Comparison of ENCODE assay signal across 44 mouse cellular contexts in the genomic region with DNA sequence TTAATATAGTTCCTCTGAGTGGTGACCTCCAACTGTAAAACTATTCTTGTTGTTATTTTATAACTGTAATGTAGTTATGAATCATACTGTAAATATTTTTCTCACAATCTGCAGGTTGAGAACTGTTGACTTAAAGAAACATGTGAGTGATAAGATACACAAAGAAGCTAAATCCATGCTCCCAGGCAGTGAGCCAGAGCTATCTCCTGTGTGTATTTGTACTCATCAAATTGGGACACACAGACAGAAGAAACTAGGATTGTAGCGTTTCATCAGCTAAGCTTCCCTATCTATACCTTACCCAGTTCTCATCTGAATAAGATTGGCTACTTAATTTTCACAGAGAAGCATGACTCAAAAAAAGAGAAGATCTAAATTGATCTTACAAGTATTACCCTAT. TPM values are rescaled to one million over a fixed set of nuclear protein-coding genes. Genes with fewer than 3 reads are reported as not detected.
"Had no signal": no experiment of that assay in that cellular context is flagged by ENCODE, and none has a peak within 500 bp of the region (broad histone marks: within the 10 kb centered on the region; RNA-seq: fewer than 3 reads in every experiment).

No protein-coding gene starts in this region.

- H3K9me3 ChIP-seq: limb, embryonic 10.5 days; limb, embryonic 12.5 days; limb, embryonic 13.5 days; limb, embryonic 15.5 days; liver, embryonic 12.5 days; liver, embryonic 13.5 days; liver, embryonic 15.5 days; lung, embryonic 15.5 days; megakaryocyte, embryonic 14.5 days; midbrain, embryonic 10.5 days; midbrain, embryonic 12.5 days; midbrain, embryonic 13.5 days; midbrain, embryonic 15.5 days had no signal

- H3K27ac ChIP-seq: left cerebral cortex, adult 2 months; limb, embryonic 10.5 days; limb, embryonic 12.5 days; limb, embryonic 13.5 days; limb, embryonic 15.5 days; liver, embryonic 12.5 days; liver, embryonic 13.5 days; liver, embryonic 14.5 days; liver, embryonic 15.5 days; lung, embryonic 15.5 days; macrophage; midbrain, embryonic 10.5 days; midbrain, embryonic 12.5 days; midbrain, embryonic 13.5 days; midbrain, embryonic 15.5 days had no signal

- ATAC-seq: liver, embryonic 12.5 days; lung, postnatal 0 days; midbrain, embryonic 13.5 days; midbrain, embryonic 15.5 days; midbrain, embryonic 16.5 days had no signal

- H3K4me1 ChIP-seq: limb, embryonic 10.5 days; limb, embryonic 12.5 days; limb, embryonic 13.5 days; limb, embryonic 15.5 days; liver, embryonic 12.5 days; liver, embryonic 13.5 days; liver, embryonic 15.5 days; lung, embryonic 15.5 days; megakaryocyte, embryonic 14.5 days; midbrain, embryonic 10.5 days; midbrain, embryonic 12.5 days; midbrain, embryonic 13.5 days; midbrain, embryonic 15.5 days had no signal

- H3K4me3 ChIP-seq: left cerebral cortex, adult 2 months; limb, embryonic 10.5 days; limb, embryonic 12.5 days; limb, embryonic 13.5 days; limb, embryonic 15.5 days; liver, embryonic 12.5 days; liver, embryonic 13.5 days; liver, embryonic 15.5 days; lung, embryonic 15.5 days; megakaryocyte, embryonic 14.5 days; midbrain, embryonic 10.5 days; midbrain, embryonic 12.5 days; midbrain, embryonic 13.5 days; midbrain, embryonic 15.5 days; myocyte had no signal

- H3K9ac ChIP-seq: limb, embryonic 12.5 days; limb, embryonic 13.5 days; limb, embryonic 15.5 days; liver, embryonic 12.5 days; liver, embryonic 13.5 days; liver, embryonic 14.5 days; liver, embryonic 15.5 days; lung, embryonic 14.5 days; lung, embryonic 15.5 days; midbrain, embryonic 12.5 days; midbrain, embryonic 13.5 days; midbrain, embryonic 15.5 days had no signal

- H3K27me3 ChIP-seq: limb, embryonic 12.5 days; limb, embryonic 13.5 days; limb, embryonic 15.5 days; liver, embryonic 12.5 days; liver, embryonic 13.5 days; liver, embryonic 15.5 days; lung, embryonic 15.5 days; midbrain, embryonic 12.5 days; midbrain, embryonic 13.5 days; midbrain, embryonic 15.5 days had no signal

- DNase-seq: left cerebral cortex, postnatal 4 days; liver, embryonic 13.5 days; lung, adult 18-20 months; lung, adult 2 months; lung, embryonic 14.5 days; lung, postnatal 10 days; lung, postnatal 14 days; lung, postnatal 36 days; lung, postnatal 4 days; midbrain, embryonic 14.5 days had no signal

- H3K36me3 ChIP-seq: limb, embryonic 10.5 days; limb, embryonic 12.5 days; limb, embryonic 13.5 days; limb, embryonic 15.5 days; liver, embryonic 12.5 days; liver, embryonic 13.5 days; liver, embryonic 15.5 days; lung, embryonic 15.5 days; midbrain, embryonic 10.5 days; midbrain, embryonic 12.5 days; midbrain, embryonic 13.5 days; midbrain, embryonic 15.5 days had no signal

- H3K4me2 ChIP-seq: limb, embryonic 12.5 days; limb, embryonic 13.5 days; limb, embryonic 15.5 days; liver, embryonic 12.5 days; liver, embryonic 13.5 days; liver, embryonic 15.5 days; lung, embryonic 14.5 days; lung, embryonic 15.5 days; midbrain, embryonic 11.5 days; midbrain, embryonic 12.5 days; midbrain, embryonic 13.5 days; midbrain, embryonic 15.5 days had no signal

RNA-seq across cellular contexts. Expression of gene Gjc3, which starts 19.8 kb away (rescaled TPM):
- total RNA-seq: megakaryocyte progenitor cell, adult 5-6 weeks; megakaryocyte, adult 5-6 weeks; megakaryocyte-erythroid progenitor cell, adult 5-6 weeks had no signal
- polyA plus RNA-seq: limb, embryonic 11.5 days; liver, embryonic 12.5 days; liver, embryonic 15.5 days; liver, embryonic 16.5 days; lung, embryonic 14.5 days; lung, postnatal 0 days; macrophage; midbrain, embryonic 11.5 days; myocyte; neural tube, embryonic 11.5 days had no signal

RNA-seq across cellular contexts. Expression of gene Cyp3a13, which starts 21.7 kb away (rescaled TPM):
- total RNA-seq: left cerebral cortex, postnatal 10 days; left cerebral cortex, postnatal 4 days; megakaryocyte progenitor cell, adult 5-6 weeks; megakaryocyte, adult 5-6 weeks; megakaryocyte-erythroid progenitor cell, adult 5-6 weeks; midbrain, postnatal 0 days; monocyte, adult 5-6 weeks had no signal
- polyA plus RNA-seq: limb, embryonic 10.5 days; limb, embryonic 11.5 days; limb, embryonic 12.5 days; limb, embryonic 13.5 days; macrophage; midbrain, embryonic 10.5 days; midbrain, embryonic 11.5 days; midbrain, embryonic 12.5 days; midbrain, embryonic 13.5 days; midbrain, embryonic 14.5 days; midbrain, embryonic 15.5 days; midbrain, embryonic 16.5 days; midbrain, postnatal 0 days had no signal

RNA-seq across cellular contexts. Expression of gene Azgp1, which starts 38.2 kb away (rescaled TPM):
- total RNA-seq: left cerebral cortex, adult 18-20 months; left cerebral cortex, adult 2 months; left cerebral cortex, adult 8-10 months; left cerebral cortex, postnatal 10 days; left cerebral cortex, postnatal 14 days; left cerebral cortex, postnatal 25 days; left cerebral cortex, postnatal 36 days; left cerebral cortex, postnatal 4 days; megakaryocyte progenitor cell, adult 5-6 weeks; megakaryocyte, adult 5-6 weeks; megakaryocyte-erythroid progenitor cell, adult 5-6 weeks; midbrain, postnatal 0 days; monocyte, adult 5-6 weeks had no signal
- polyA plus RNA-seq: limb, embryonic 10.5 days; limb, embryonic 11.5 days; limb, embryonic 12.5 days; limb, embryonic 13.5 days; limb, embryonic 15.5 days; liver, embryonic 12.5 days; lung, embryonic 14.5 days; lung, embryonic 16.5 days; macrophage; midbrain, embryonic 10.5 days; midbrain, embryonic 11.5 days; midbrain, embryonic 12.5 days; midbrain, embryonic 13.5 days; midbrain, embryonic 14.5 days; midbrain, embryonic 15.5 days; midbrain, embryonic 16.5 days; midbrain, postnatal 0 days; myocyte; neural tube, embryonic 11.5 days had no signal
